Mouse (Mus musculus) neural tube, embryonic 12.5 days (tissue): ENCODE data around the gene Tubb4b. TPM values are rescaled to one million over a fixed set of nuclear protein-coding genes. Genes with fewer than 3 reads are reported as not detected.

Source experiments
- ATAC-seq: fragments of 200-750 bp; cut with Nextera tagmentation; 2 replicates; pipeline ENCODE4 v1.8.0; 2017; ENCODE audit warnings: low read depth, mild to moderate bottlenecking, moderate TSS enrichment, moderate library complexity; ENCODE audit not compliant: low FRiP score
- H3K27ac ChIP-seq: fragments of 300-500 bp; sonication (generic); 2 replicates; pipeline ENCODE4 v1.5.1; 2016
- H3K27me3 ChIP-seq: fragments of 300-500 bp; sonication (generic); replicated peaks from 2 replicates; pipeline ENCODE4 v1.6.1; 2016; ENCODE audit warnings: mild to moderate bottlenecking
- H3K36me3 ChIP-seq: fragments of 300-500 bp; sonication (generic); 2 replicates; pipeline ENCODE4 v1.6.1; 2016; ENCODE audit warnings: mild to moderate bottlenecking
- H3K4me1 ChIP-seq: fragments of 300-500 bp; sonication (generic); 2 replicates; pipeline ENCODE4 v1.6.1; 2016
- H3K4me2 ChIP-seq: fragments of 300-500 bp; sonication (generic); replicated peaks from 2 replicates; pipeline ENCODE4 v1.6.1; 2016; ENCODE audit warnings: mild to moderate bottlenecking
- H3K4me3 ChIP-seq: fragments of 300-500 bp; sonication (generic); 2 replicates; pipeline ENCODE4 v1.5.1; 2016
- H3K9ac ChIP-seq: fragments of 300-500 bp; sonication (generic); 2 replicates; pipeline ENCODE4 v1.6.1; 2016; ENCODE audit warnings: mild to moderate bottlenecking
- H3K9me3 ChIP-seq: fragments of 300-500 bp; sonication (generic); 2 replicates; pipeline ENCODE4 v1.6.1; 2016; ENCODE audit warnings: mild to moderate bottlenecking
- WGBS: fragments of 180-500 bp; shearing (Covaris S2); methylation state at CpG from one replicate; pipeline ENCODE4 v1.1.7; 2016; 5-methylcytosine and 5-hydroxymethylcytosine counted together
- polyA plus RNA-seq: library from polyadenylated mRNA; unstranded; fragments of >200 nt; fragmentation: Nextera tagmentation; extraction: Ambion mirVana; gene quantifications from 2 replicates; pipeline ENCODE4 v1.2.1, GENCODE M21; 2016

Gene Tubb4b
- polyA plus RNA-seq, 1 experiment from 2014 or later: 424 TPM

- no peak for ATAC-seq
- H3K9ac ChIP-seq: no peak overlapping the region
Observed at GRCm38 (mm10) chr2:25173821-25174220, 50.7 kb downstream of the Tubb4b start.

GRCm38 (mm10) chr2:25172629-25173028, 51.9 kb downstream of the Tubb4b start:
- no peak overlapping the region for H3K4me2 ChIP-seq
- no peaks in the 10 kb centered on the region for H3K36me3 ChIP-seq
- H3K4me3 ChIP-seq: no peak overlapping the region
- no peaks in the 10 kb centered on the region for H3K27me3 ChIP-seq
- WGBS: 62% methylated on average over 8 of the region's 8 CpGs
- no peak overlapping the region for H3K9ac ChIP-seq
- peaks cover 63% of the 10 kb centered on the region for H3K4me1 ChIP-seq
- no peaks in the 10 kb centered on the region for H3K9me3 ChIP-seq
- no peak for ATAC-seq
- no peak overlapping the region for H3K27ac ChIP-seq

More at GRCm38 (mm10) chr2:25173821-25174220, 50.7 kb downstream of the Tubb4b start:
- Histone ChIP-seq H3K4me3 (no peak overlapping the region), H3K4me1 (peaks cover 62% of the 10 kb centered on the region), H3K27me3 (no peaks in the 10 kb centered on the region), H3K36me3 (no peaks in the 10 kb centered on the region), H3K27ac (no peak overlapping the region), H3K4me2 (no peak overlapping the region), H3K9me3 (no peaks in the 10 kb centered on the region)
- 91% methylated on average over 4 of the region's 4 CpGs for WGBS

Other genes starting within 250 kb of the Tubb4b start
- 150 and 168 TPM in 2 replicates for gene Mrpl41, start 249.6 kb downstream of the Tubb4b start, polyA plus RNA-seq
- 3.3 and 5.2 TPM in 2 replicates for gene Pnpla7, start 248.7 kb downstream of the Tubb4b start, polyA plus RNA-seq
- gene Nsmf, start 170.3 kb downstream of the Tubb4b start, polyA plus RNA-seq: 114 and 120 TPM in 2 replicates
- not detected in 2 replicates for gene Entpd8, start 144.4 kb downstream of the Tubb4b start, polyA plus RNA-seq
- gene Noxa1, start 129.6 kb downstream of the Tubb4b start, polyA plus RNA-seq: not detected in 2 replicates
- 96.8 and 97.4 TPM in 2 replicates for gene Nrarp, start 43.9 kb downstream of the Tubb4b start, polyA plus RNA-seq
- 1.5 and 1.8 TPM in 2 replicates for gene Tor4a, start 27.8 kb downstream of the Tubb4b start, polyA plus RNA-seq
- gene Nelfb, start 13.2 kb downstream of the Tubb4b start, polyA plus RNA-seq: 104 and 106 TPM in 2 replicates
- not detected in 2 replicates for gene Stpg3, start 10.1 kb downstream of the Tubb4b start, polyA plus RNA-seq
- not detected in 2 replicates for gene Fam166a, start 6.0 kb downstream of the Tubb4b start, polyA plus RNA-seq
- not detected in 2 replicates for gene Slc34a3, start 9.7 kb upstream of the Tubb4b start, polyA plus RNA-seq
- gene Rnf224, start 12.1 kb upstream of the Tubb4b start, polyA plus RNA-seq: not detected in 2 replicates
- gene Rnf208, start 17.6 kb upstream of the Tubb4b start, polyA plus RNA-seq: 46.1 and 47.5 TPM in 2 replicates
- 0.30 TPM in 1 of 2 replicates, not detected in the other for gene Cysrt1, start 17.8 kb upstream of the Tubb4b start, polyA plus RNA-seq
- 5.2 and 6.4 TPM in 2 replicates for gene AL732309.1, start 22.2 kb upstream of the Tubb4b start, polyA plus RNA-seq
- 20.3 and 22.4 TPM in 2 replicates for gene Tmem203, start 30.7 kb upstream of the Tubb4b start, polyA plus RNA-seq
- gene Tprn, start 37.9 kb upstream of the Tubb4b start, polyA plus RNA-seq: 14.4 and 15.2 TPM in 2 replicates
- gene Ssna1, start 47.7 kb upstream of the Tubb4b start, polyA plus RNA-seq: 201 and 204 TPM in 2 replicates
- 142 and 144 TPM in 2 replicates for gene Anapc2, start 47.8 kb upstream of the Tubb4b start, polyA plus RNA-seq
- gene Tmem210, start 63.4 kb upstream of the Tubb4b start, polyA plus RNA-seq: not detected in 2 replicates
- gene Lrrc26, start 65.2 kb upstream of the Tubb4b start, polyA plus RNA-seq: not detected in 2 replicates
- 8.1 and 11.3 TPM in 2 replicates for gene Grin1, start 94.5 kb upstream of the Tubb4b start, polyA plus RNA-seq
- gene Man1b1, start 107.6 kb upstream of the Tubb4b start, polyA plus RNA-seq: 70.3 and 71.7 TPM in 2 replicates
- 21.2 and 24.5 TPM in 2 replicates for gene Dpp7, start 131.7 kb upstream of the Tubb4b start, polyA plus RNA-seq
- 5.6 and 7.2 TPM in 2 replicates for gene Uap1l1, start 141.0 kb upstream of the Tubb4b start, polyA plus RNA-seq
- gene Sapcd2, start 147.6 kb upstream of the Tubb4b start, polyA plus RNA-seq: 38.1 and 39.5 TPM in 2 replicates
- 0.75 and 1.5 TPM in 2 replicates for gene Entpd2, start 171.2 kb upstream of the Tubb4b start, polyA plus RNA-seq
- 241 and 266 TPM in 2 replicates for gene Npdc1, start 174.6 kb upstream of the Tubb4b start, polyA plus RNA-seq
- gene Fut7, start 198.6 kb upstream of the Tubb4b start, polyA plus RNA-seq: 0.09 and 0.29 TPM in 2 replicates
- gene Abca2, start 204.0 kb upstream of the Tubb4b start, polyA plus RNA-seq: 10.0 and 10.2 TPM in 2 replicates
- gene Clic3, start 232.1 kb upstream of the Tubb4b start, polyA plus RNA-seq: 1.7 and 2.3 TPM in 2 replicates
- 49.5 and 52.5 TPM in 2 replicates for gene Paxx, start 236.4 kb upstream of the Tubb4b start, polyA plus RNA-seq
- gene Ptgds, start 245.3 kb upstream of the Tubb4b start, polyA plus RNA-seq: 1.1 and 1.4 TPM in 2 replicates